Mouse (Mus musculus): ENCODE results near the gene Capn11.

Gene Capn11

DNA sequence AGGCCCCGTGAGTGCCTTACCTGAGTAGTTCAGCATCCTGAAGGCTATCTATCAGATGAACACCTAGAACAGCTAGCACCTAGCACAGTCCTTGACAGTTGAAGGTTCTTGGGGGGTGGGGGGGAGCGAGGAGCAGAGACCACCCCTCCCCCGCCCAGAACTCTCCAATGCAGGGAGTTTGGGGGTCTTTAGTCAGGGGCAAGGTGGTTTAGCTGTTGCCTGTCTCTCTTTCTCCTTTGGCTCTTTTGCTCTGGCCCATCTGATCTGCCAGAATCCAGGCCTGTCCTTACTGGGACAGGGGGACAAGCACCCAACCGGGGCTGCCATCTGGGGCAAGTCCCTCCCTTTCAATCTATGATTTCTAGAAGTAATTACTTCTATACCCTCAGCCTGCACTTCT, at the start of gene Capn11:
Gene Capn11, minus strand, starts transcription at position 101 of the 400 bp plus-strand sequence.
- DNase-seq: no peak

DNA sequence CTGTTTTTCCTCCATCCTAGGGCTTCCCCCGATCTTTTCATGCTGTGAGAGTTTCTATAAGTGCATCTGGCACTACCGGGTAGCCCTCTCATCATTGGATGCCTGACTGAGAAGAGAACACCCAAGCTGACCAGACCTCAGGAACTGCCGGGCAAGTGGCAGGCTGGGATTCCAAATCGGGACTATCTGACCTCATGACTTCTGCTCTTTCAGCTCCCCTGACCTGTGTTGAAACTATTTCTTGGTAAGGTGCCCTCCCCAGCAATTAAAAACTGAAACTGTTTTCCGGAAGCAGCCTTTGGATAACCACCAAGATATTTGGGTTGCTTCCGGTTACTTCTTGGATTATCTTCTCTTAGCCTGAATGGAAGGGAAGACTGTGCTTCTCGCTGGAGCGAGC, 49.1 kb upstream of the Capn11 start:
- no peak for DNase-seq

DNA sequence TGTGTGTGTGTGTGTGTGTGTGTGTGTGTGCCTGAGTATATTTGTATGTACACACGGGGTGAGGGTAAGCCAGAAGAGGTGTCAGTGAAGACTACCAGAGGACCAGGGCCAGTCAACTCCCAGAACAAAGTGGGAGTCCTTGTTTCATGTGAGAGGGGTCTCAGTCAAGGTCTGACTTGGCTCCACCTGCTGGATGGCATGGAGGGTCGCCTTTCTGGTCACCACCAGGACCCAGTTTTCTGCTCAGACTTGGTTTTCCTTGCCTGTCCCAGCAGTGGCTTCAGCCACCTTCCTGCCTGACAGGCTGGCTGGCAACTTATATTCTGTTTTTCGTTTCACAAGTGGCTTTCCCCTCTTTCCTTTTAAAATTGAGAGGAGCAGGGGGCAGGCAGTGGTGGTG, 48.3 kb upstream of the Capn11 start:
- DNase-seq: no peak

DNA sequence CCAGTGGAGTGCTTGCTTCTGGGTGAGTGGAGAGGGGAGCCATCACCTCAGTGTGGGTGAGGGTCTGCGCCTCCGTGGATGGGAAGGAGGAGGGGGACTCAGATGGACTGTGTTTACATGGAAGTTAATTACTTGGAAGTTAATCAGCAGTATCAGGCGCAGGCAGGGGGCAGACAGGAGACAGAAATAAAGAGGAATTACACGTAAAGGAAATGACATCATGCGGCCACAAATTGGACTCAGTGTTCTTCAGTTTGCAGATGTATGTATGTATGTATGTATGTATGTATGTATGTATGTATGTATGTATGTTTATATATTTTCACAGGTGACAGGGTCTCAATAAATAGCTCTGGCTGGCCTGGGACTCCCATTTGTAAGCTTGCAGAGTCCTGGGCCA, 47.7 kb upstream of the Capn11 start:
- DNase-seq: no peak

DNA sequence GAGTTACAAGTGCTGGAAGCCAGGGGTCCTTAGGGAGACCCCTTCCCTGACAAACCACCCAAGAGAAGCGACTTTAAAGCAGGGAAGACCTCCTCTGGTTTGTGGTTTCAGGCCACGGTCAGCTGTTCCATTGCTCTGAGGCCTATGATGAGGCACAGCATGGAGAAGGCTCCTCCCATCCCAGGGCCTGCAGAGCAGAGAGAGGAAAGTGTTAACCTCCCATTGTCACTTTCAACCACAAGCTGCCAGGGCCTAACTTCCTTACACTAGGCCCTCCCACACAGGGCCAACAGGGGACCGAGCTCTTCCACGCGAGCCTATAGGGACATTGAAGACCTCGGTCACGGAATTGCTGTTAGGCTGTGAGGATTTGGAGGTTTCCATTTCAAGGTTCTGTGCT, 44.1 kb upstream of the Capn11 start:
- no peak for DNase-seq

DNA sequence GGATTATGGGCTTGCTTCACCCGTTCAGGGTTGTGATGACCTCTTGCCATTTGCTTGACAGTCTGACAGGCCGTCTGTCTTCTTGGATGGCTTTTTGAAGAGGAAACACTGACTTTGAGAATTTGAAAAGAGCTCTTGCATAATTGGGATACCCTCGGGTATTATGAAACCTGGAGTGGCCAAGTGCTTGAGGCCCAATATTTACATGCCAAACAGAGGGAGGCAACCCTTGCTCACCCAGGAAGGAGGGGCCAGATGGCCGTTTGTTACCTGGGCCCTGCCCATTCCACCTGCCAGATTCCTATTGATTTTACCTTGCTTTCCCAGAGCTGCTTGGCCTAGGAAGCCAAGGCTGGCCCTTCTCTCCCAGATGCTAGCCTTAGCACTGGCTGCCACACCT, 43.1 kb upstream of the Capn11 start:
- DNase-seq: no peak

DNA sequence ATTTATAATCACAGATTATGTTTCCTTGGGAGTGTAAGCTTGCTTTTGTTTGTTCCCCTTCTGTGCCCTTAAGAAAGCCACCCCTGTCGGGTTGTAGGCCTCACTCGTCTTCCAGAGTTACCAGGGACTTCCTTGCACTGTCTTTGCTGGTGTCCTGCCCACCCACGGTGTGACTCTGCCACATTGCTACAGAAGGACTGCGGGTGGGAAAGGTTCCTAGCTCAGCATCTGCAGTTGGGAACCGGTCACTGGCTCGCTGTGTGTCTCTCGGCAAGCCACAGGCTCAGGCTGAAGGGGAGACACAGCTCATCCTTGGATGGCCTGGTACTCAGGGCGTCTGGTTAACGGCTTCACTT, 42.1 kb upstream of the Capn11 start:
- DNase-seq: no peak

DNA sequence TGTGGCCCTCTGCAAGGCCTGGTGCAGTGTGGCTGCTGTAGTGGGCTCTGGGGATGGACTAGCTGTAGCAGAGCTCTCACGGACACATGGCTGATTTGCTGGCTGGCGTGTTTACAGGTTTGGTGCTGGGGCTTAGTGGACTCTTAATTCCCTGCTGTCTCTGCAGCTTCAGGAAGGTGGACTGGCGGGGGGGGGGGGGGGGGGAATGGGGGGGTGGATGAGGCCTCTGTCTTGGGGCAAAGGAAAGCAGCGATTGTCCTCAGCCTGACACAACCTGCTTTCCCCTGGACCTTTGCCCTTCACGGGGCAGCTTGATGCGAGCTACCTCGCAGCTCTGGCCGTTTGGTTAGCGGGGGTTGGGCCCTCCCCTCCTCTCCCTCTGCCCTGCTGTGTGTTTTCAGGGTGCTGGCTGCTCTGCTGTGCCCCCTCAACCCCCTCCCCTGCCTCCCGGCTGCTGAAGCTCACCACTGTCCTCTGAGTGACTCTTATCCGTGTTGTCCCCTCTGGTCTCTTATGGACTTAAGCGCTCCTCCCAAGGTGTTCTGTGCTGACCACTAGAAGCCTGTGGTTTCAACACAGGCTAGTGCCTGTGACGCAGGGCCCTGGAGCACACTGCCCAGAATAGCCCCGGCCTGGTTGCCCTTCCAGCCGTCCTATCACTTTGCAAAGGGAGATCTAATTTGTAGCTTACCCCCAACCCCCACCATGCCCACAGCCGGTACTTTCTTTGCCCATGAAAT, 41.5 kb upstream of the Capn11 start:
- no peak for DNase-seq

DNA sequence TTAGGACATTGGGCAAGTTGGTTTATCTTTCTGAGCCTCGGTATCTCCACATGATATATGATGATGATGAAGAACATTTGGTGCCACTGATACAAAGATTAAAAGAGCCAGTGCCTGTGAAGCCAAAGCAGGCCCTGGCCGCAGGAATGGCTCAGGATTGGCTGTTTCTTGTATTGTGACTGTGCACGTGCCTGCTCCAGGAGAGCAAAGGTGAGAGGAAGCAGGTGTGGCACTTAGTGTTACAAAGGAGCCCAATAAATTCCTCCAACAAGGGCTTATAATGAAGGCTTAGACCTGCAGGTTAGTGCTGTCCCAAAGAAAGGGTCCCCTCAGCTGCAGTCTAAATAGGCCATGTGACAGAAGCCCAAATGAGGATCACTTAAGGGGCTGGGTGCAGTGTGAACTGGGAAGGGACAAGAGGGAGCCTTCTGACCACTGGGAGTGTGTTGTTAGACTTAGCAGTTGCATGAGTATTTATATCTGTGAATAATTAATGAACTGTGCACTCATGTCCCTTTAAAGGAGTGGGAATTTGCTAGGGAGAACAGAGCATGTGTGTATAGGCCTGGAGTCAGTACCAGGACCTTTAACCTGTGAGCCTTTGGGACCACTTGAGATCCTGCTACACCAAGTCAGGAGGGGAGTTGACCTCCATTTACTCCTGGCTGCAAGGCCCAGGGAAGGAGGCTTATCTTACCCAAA, 40.1 kb upstream of the Capn11 start:
- DNase-seq: no peak

DNA sequence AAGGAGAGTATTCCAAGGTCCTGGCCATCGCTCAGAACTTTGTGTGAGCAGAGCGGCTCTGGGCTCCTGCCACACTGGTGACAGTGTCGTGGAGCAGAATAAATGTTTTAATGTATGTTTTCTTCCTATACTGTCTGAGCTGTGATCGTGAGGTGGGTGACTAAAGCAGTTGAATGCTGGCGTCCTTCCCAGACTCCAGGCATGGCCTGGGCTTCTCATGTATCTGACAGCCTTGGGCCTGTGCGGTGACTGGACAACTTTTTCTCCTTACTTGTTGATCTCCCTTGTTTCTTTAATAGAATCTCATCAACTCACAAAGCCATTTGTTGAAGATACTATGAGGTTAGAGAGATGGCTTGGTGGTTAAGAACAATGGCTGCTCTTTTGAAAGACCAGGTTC, 39.2 kb upstream of the Capn11 start:
- DNase-seq: no peak

DNA sequence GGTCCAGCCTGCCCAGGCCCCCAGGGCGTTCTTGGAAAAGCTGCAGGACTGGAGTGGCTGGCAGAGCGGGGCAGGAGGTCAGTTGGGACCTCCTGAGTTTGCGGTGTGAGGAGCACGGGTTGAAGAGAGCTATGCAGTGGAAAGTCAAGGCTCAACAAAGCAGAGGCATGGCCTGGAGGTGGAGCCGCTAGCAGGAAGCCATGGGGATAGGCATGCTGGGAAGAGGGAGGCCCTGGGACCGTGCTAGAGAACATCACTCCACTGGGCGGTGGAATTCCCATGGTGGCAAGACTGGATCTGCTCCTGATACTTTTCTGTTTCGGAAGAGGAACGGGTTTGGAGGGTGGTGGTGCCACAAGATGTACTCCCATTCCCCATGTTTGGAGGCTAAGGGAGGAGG, 37.9 kb upstream of the Capn11 start:
- no peak for DNase-seq

DNA sequence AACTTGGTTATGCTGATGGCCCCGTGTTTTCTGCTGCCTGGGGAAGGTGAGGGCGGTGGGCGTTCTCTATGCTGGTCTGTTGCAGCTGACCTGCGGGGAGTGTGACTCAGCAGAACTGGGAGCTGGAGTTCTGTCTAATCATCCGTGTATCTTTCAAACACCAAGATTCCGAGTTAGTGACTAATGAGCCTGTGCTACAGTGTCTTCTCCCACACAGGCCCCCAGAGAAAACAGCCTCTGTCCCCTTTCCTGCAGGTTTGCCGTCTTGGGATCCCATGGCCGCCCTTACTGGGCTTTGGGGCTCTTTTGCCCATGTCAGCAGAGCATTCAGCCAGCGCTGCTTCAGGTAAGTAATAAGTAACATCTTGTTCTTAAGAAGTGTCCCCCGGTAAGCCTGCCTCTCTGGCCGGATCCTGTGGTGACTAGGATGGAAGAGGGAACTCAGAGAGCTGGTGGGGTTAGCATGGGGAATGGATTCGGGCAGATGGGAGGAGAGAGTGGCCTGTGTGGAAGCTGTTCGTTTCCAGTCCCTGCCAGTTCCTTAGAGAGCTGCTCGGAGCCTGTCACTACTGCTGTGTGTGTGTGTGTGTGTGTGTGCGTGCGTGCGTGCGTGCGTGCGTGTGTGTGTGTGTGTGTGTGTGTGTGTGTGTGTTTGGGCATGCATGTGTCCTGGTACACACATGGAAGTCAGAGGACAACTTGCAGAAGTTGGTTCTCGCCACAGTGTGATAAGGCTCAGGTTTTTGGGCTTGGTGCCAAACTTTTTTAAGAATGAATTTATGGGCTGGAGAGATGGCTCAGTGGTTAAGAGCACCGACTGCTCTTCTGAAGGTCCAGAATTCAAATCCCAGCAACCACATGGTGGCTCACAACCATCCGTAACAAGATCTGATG, 36.3 kb upstream of the Capn11 start:
- no peak for DNase-seq

DNA sequence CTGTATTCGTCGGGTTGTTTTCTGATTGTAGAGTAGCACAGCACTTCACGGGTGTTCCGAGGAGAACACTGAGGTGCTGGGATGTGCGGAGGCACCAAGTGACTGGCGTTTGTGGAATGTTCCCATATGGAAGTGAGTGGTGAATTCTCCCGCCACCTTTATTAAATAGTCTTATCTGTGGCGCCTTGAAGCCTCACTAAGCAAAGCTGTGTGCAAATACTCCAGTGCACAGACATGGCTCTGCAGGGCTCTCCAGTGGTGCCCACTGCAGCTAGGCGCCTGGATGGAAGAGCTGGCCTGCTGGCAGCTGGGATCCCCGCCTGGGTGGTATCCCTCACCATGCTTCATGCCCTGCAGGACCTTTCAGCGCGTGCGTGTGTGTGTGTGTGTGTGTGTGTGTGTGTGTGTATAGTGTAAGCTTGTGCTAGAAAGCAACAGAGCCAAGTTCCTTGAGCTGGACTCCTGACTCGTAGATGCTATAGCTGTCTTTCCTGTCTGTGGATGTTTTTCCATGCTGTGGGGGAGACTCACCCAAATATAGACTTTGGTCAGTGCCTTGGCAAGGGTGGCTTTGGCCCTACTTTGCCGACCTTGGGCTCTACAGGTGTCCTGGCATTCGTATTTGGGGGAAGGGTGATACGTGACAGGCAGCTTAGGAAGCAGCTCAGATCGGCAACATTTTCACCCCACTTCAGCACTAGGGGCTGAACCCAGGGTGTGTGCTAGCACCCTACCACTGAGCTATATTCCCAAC, 34.9 kb upstream of the Capn11 start:
- DNase-seq: no peak

DNA sequence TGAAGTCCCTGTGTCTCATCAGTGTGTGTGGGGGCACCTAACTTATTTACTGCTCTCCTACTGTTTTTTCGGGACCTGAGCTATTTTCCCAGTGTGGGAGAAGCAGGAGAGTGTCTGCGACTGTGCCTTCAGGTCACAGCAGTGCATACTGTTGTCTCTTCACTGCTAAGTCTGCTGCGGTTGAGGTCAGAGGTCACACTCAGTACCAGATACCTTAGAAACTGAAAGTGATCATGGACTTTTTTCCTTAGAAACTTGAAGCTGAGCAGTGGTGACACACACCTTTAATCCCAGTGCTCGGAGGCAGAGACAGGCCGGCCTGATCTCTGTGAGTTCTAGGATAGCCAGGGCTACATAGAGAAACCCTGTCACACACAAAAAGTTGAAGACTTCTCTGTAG, 33.0 kb upstream of the Capn11 start:
- no peak for DNase-seq

DNA sequence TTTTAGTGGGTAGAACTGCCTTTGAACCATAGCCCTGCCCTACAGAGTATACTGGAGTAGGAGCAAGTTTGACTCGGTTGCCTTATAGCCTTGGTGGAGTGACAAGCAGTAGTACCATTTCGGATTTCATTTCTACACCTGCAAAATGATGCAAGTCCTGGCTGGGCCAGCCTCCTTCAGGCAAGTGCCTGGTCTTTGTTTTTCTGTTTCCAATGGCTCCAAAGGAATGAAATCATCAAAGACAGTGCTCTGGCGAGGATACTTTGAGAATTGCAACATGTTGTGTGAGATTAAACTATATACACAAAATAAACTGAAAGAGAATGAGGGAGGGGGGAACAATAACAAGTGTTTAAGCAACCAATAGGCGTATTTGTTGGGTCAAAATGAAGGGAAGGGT, 30.9 kb upstream of the Capn11 start:
- DNase-seq: no peak

DNA sequence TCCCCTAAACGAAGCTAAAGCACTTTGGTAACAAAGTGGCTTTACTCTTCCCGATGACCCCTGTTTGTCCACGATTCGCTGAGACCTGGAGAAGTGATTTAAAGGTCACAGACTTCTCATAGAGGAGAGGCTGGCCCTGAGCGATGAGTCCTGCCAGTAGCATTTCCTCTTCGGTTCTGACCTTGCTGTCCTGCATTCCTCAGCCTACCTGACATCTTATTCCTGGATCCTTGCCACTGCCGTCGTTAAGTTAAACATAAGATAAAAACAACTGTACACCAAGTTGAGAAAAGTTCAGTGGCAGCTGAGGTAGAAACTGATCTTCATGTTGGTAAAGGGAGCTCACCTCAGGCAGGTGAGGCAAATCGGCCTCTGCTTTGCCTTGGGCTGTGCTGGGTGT, 30.0 kb upstream of the Capn11 start:
- no peak for DNase-seq

DNA sequence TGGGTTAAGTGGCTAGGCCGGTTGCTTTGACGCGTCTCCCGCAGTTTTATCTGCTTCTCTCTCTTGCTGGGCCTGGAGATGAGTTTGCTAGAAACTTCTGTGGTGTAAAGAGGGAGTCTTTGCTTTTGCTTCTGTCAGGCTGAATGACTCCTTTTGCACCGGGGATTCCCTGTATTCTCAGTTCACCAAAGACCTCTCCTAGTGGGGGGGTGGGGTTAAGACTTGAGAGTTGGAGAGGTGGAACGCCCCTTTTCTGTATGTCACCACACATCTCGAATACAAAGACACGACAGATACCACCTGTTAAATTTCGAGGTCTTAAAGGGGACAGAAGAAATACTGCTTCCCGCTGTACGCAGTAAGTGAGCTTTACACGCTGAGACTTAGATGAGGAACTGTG, 27.6 kb upstream of the Capn11 start, which contains the start of gene Tmem63b:
Gene Tmem63b, minus strand, starts transcription at position 190 of the 400 bp plus-strand sequence.
- DNase-seq: no peak

DNA sequence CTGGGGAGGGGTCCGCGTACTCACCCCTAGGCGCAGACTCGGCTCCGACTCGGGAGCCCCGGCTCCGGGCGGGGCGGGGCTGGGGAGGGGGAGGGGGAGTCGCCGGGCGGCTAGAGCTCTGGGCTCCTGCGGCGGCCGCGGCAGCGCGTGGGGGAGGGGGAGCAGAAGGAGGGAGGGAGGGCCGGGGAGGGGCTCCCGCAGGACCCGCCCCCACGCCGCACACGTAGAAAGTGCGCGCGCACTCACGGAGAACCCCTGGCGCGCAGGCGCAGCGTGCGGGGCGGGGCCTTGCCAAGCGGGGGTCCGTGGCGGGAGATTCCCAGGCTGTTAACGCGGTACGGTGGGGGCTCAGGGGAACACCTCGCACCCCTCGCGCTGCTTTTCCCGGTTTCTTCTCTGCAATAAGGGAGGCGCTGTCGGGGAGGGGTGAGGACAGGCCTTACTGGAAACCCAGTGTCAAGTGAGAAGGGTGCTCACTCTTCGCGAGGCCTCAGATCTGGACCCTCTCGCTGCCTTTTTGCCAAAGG, 27.0 kb upstream of the Capn11 start, which contains the start of gene Mrpl14:
Gene Mrpl14, plus strand, starts transcription at position 230 of the 527 bp plus-strand sequence.
- DNase-seq: peak; percentile 99

DNA sequence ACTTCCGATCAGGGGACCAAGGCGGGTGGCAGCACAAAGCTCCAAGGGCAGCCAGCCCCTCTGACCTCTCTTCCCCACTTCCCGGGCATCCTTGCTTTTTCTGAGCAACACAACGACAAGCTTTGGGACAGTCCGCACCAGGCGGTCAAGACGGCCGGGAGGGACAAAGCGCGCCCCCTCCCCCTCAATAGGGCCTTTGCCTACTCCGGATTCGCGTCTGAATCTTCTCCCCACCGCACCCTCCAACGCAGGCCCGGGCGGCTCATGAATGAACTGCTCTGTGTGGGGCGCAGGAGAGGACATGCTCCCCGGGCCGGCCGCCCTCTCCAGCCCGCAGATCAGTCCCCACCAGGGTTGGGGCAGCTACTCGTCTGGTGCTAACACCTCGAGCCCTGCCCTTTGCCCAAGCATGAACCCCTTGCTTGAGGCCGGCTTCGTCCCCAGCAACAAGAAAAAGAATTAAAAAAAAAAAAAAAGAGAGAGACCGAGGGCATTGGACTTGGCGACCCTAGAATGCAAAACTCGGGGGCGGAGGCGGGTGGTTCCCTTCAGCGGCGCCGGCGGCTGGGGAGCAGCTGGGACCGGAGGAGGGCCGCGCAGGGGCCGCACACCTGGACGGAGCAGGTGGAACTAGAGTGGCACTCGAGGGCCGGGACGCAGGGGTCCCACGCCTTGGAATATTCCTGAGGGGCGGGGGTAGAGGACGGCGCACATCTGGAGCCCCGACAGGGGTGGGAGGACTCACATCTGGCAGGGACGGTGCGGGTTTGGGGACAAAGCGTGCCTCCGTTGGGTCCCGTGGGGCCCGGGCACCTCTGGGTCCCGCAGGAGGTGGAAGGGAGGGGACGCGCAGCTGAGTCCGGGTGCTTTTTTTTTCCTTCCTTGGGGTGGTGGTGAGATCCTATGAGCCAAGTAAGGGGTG, 26.3 kb upstream of the Capn11 start:
- peak; percentile 71 for DNase-seq

DNA sequence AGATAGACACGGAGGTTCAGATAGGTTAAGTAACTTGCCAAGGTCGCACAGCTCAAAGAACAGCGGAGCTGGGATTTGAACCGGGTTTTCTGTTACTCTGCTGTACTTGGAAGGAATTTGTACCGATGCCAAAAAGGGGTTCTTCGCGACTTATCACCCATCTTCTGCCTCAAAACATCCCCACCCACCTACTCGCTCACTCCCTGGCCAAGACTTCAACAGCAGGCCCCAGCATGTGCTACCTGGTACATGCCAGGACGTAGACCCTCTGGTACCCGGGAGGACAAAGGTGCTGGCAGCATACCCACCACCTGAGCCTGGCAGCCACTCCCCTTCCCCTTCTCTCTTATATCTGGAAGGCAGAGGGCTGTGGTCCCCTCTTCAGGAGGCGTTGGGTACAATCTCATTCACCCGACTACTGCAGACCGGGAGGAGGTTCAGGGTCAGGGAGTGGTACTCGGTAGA, 25.6 kb upstream of the Capn11 start:
- DNase-seq: peak; percentile 23

DNA sequence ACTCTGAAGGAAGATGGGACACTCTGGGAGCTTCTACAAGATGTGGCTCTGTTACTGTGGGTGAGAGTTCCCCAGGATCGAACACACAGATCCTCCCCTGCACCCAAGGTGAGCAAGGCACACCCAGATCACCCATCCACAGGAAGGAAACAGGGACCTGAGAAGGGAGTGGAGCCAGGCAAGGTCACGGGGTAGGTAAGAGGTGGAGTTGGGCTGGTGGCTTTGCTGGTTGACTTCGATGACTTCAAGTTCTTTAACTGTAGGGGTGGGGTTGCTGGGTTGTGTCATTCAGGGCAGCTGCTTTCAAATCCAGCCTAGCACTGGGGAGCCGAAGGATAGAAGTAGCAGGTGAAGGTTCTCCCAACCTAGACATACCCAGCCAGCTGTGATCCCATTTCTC, 23.7 kb upstream of the Capn11 start:
- no peak for DNase-seq

Measured in thymus, postnatal 4 days (tissue).